Mouse (Mus musculus) frontal cortex, adult 2 months (tissue): ENCODE measurements around the gene Notch4. TPM values are rescaled to one million over a fixed set of nuclear protein-coding genes. Genes with fewer than 3 reads are reported as not detected.

Source experiments
- DNase-seq, 2 experiments: peaks; one replicate each; pipeline ENCODE4 v3.0.0; 2022; ENCODE audit warnings: low spot score in 1 of 2; ENCODE audit errors: extremely low spot score in 1 of 2
- polyA plus RNA-seq: library from polyadenylated mRNA; depleted of rRNA; stranded (reverse); fragments of >200 nt; gene quantifications from 2 replicates; pipeline ENCODE4 v1.2.3, GENCODE M21; 2012; rRNA removed

Notch4 gene
- polyA plus RNA-seq, 1 experiment, result 7.2 TPM

GRCm38 (mm10) chr17:34623161-34623560, 59.1 kb downstream of the Notch4 start:
- DNase-seq, result no peak

- no peak for DNase-seq
Measured at GRCm38 (mm10) chr17:34624981-34625380, 60.9 kb downstream of the Notch4 start.

DNA sequence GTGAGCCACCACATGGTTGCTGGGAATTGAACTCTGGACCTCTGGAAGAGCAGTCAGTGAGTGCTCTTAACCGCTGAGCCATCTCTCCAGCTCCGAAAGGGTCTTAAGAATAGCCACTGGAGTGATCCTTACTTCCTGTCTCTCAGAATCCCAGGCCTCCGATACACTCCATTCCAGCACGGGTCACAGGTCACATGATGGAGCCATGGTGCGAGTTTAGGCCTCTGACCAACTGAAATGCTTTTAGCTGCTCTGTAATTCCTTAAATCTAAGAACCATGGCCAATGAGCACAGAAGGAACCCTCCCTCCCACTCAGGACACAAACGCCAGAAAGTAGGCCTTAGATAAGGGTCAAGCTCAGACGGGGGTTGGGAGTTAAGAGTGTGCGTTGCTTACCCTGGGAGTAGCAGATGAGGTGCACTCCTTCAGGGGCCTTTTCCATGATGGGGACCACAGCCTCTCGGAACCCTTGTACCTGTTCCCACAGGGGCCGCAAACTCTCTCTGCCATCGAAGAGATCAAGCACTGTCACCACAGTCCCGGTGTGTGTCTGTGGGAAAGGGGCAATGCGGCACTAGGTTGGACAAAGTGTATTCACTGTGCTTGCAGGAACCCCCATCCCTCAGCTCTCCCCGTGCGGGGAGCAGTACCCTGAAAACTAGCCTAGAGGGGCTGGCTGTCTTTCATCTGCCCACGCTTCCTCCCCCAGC, 62.1 kb downstream of the Notch4 start:
- no peak for DNase-seq

DNA sequence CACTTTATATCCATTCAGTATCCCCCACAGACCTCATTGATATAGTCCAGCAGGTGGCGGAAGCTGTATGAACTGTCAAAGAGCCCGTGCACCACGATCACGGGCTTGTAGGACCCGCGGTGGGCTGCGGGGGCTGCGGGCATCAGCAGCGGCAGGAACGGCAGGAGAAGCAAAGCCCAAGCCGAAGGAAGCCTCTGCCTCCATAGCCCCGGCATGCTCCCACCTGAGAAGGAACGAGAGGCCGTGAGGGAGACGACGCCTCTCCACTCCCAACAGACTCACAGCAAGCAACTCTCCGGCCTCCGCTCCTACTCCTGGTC, 62.7 kb downstream of the Notch4 start:
- DNase-seq, result no peak

GRCm38 (mm10) chr17:34627093-34627942, 63.2 kb downstream of the Notch4 start:
- peak; percentile 82 to 93 for DNase-seq

GRCm38 (mm10) chr17:34627943-34628643, 64.0 kb downstream of the Notch4 start, which contains the start of gene Ppt2:
Ppt2 (minus strand) TSS chr17:34628510.
- DNase-seq, result no peak

GRCm38 (mm10) chr17:34628644-34628967, 64.5 kb downstream of the Notch4 start:
- DNase-seq, result no peak

- peak; percentile 66 to 77 for DNase-seq
Measured at GRCm38 (mm10) chr17:34629221-34629751, 65.2 kb downstream of the Notch4 start, which contains the start of gene Prrt1. Prrt1 (plus strand) TSS chr17:34629533.

DNA sequence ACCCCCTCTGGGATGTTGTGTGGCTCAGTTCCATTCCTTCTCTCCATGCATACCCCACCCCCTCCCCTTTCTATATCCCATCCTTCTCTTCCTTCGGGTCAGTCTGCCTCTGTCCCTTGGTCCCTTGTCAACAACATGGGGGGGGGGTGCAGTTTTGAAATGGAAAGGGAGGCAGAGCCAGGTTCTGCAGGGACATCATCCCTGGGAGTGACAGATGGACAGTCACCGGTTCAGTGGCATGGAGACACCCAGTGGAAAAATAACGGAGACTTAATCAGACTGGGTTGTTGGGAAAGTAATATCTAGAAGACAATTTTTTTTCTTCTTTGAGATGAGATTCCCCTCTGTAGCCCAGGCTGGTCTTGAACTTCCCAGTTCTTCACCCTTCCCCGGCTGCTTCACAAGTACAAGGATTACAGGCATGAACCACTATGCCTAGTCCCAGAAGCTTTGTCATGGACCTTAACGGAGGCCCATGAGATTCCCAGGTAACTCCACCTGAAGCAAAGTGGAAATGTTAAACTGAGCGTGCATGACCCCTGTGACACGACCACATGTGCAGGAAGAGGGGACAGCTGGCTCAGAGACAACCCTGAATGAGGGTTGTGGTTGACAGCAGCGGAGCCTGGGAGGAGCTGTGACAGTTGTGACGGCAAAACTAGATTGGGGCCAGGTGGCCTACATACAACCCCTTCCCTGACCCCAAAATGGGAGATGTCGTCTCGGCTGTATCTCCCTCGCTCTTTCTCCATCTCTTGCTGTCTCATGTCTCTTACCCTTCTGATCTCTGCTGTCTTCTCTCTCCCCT, 65.9 kb downstream of the Notch4 start:
- no peak for DNase-seq

- no peak for DNase-seq
Measured at GRCm38 (mm10) chr17:34630761-34631301, 66.8 kb downstream of the Notch4 start.

GRCm38 (mm10) chr17:34631647-34632046, 67.6 kb downstream of the Notch4 start:
- no peak for DNase-seq

DNA sequence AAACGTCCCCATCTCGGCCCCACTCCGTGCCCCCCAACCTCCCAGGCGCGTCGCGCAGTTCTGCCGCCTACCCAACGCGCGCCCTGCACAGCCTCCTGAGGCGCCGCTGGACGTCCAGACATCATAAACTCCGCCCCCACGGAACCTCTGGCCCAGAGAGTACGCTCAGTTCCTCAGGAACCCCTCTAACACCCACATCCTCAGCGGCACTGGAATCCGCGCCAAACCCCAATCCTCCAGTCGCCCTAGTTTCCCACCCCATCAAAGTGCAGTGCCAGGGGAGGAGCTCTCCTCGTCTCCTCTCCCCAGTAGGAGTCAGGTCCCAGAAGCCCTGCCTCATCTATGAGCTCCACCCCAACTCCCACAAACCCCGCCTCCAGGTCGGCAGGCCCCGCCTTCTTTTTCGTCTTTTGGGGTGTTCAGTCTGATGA, 68.2 kb downstream of the Notch4 start:
- peak; percentile 85 to 90 for DNase-seq

DNA sequence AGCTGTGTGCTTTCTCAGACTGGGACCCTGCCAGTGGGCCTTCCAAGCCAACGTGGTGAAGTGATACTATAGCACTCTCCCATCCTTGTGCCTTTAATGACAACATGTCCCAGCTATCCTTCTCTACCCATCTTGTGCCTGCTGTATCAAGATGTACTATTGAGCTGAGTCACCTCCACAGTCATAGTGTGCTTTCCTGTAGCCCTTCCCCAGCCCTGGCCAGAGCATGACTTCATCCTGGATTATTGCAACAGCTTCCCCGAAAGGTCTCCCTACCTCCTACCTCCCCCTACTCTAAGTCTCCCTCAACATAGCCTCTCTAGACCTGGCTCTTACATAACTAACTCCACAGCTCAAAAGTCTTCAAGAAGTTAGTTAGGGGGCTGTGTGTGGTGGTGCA, 71.6 kb downstream of the Notch4 start:
- DNase-seq, result no peak

GRCm38 (mm10) chr17:34637459-34637858, 73.4 kb downstream of the Notch4 start:
- no peak for DNase-seq

Other genes with a start within 250 kb of the Notch4 start
- gene H2-Eb2, start 238.6 kb upstream of the Notch4 start, polyA plus RNA-seq, result not detected in 2 replicates
- 0.06 TPM in 1 of 2 replicates, not detected in the other for gene Btnl2, start 209.4 kb upstream of the Notch4 start, polyA plus RNA-seq
- gene Btnl1, start 187.1 kb upstream of the Notch4 start, polyA plus RNA-seq, result not detected in 2 replicates
- gene BC051142, start 165.4 kb upstream of the Notch4 start, polyA plus RNA-seq, result 10.7 and 11.1 TPM in 2 replicates
- gene Btnl4, start 87.0 kb upstream of the Notch4 start, polyA plus RNA-seq, result not detected in 2 replicates
- gene Btnl6, start 46.9 kb upstream of the Notch4 start, polyA plus RNA-seq, result not detected in 2 replicates
- gene Gpsm3, start 25.5 kb downstream of the Notch4 start, polyA plus RNA-seq, result 2.8 and 3.4 TPM in 2 replicates
- gene Pbx2, start 27.0 kb downstream of the Notch4 start, polyA plus RNA-seq, result 67.0 and 71.3 TPM in 2 replicates
- 2.1 TPM in 2 replicates for gene Ager, start 33.6 kb downstream of the Notch4 start, polyA plus RNA-seq
- gene Rnf5, start 39.4 kb downstream of the Notch4 start, polyA plus RNA-seq, result 127 and 145 TPM in 2 replicates
- gene Agpat1, start 40.0 kb downstream of the Notch4 start, polyA plus RNA-seq, result 204 and 229 TPM in 2 replicates
- 9.7 and 10.5 TPM in 2 replicates for gene Egfl8, start 51.7 kb downstream of the Notch4 start, polyA plus RNA-seq
- 41.9 and 43.0 TPM in 2 replicates for gene Ppt2, start 64.2 kb downstream of the Notch4 start, polyA plus RNA-seq
- gene Prrt1, start 65.3 kb downstream of the Notch4 start, polyA plus RNA-seq, result 150 and 179 TPM in 2 replicates
- gene Fkbpl, start 80.5 kb downstream of the Notch4 start, polyA plus RNA-seq, result 6.7 and 7.9 TPM in 2 replicates
- 57.7 and 59.6 TPM in 2 replicates for gene Atf6b, start 82.9 kb downstream of the Notch4 start, polyA plus RNA-seq
- gene Tnxb, start 106.3 kb downstream of the Notch4 start, polyA plus RNA-seq, result 1.6 TPM in 2 replicates
- gene C4b, start 179.6 kb downstream of the Notch4 start, polyA plus RNA-seq, result 18.8 and 22.8 TPM in 2 replicates
- gene Cyp21a1, start 240.3 kb downstream of the Notch4 start, polyA plus RNA-seq, result 0.04 TPM in 1 of 2 replicates, not detected in the other